Mouse (Mus musculus) limb, embryonic 14.5 days (tissue): Measurements from ENCODE around the gene Fbxl17. TPM values are rescaled to one million over a fixed set of nuclear protein-coding genes. Genes with fewer than 3 reads are reported as not detected.

ENCODE experiments used
- ATAC-seq: fragments of 200-750 bp; cut with Nextera tagmentation; 2 replicates; pipeline ENCODE4 v1.8.0; 2017; ENCODE audit warnings: low read depth, moderate number of reproducible peaks, moderate TSS enrichment; ENCODE audit not compliant: low FRiP score
- DNase-seq: peaks from one replicate; pipeline ENCODE4 v3.0.0-alpha.2; 2015; ENCODE audit warnings: low spot score
- H3K27ac ChIP-seq: fragments of 300-500 bp; sonication (generic); replicated peaks from 2 replicates; pipeline ENCODE4 v1.5.1; 2014; ENCODE audit warnings: low read depth, mild to moderate bottlenecking, low read length, moderate library complexity, mixed read lengths
- H3K27me3 ChIP-seq: fragments of 300-500 bp; sonication (generic); 2 replicates; pipeline ENCODE4 v1.6.1; 2014; ENCODE audit warnings: low read length, mixed read lengths; ENCODE audit not compliant: control insufficient read depth, insufficient read depth
- H3K36me3 ChIP-seq: fragments of 300-500 bp; sonication (generic); 2 replicates; pipeline ENCODE4 v1.6.1; 2014; ENCODE audit warnings: mild to moderate bottlenecking, low read length, moderate library complexity, mixed read lengths; ENCODE audit not compliant: control insufficient read depth, insufficient read depth
- H3K4me1 ChIP-seq: fragments of 300-500 bp; sonication (generic); 2 replicates; pipeline ENCODE4 v1.6.1; 2014; ENCODE audit warnings: antibody characterized with exemption, low read length, mixed read lengths; ENCODE audit not compliant: control insufficient read depth, insufficient read depth
- H3K4me2 ChIP-seq: fragments of 300-500 bp; sonication (generic); replicated peaks from 2 replicates; pipeline ENCODE4 v1.6.1; 2014; ENCODE audit warnings: low read depth, mild to moderate bottlenecking, low read length, moderate library complexity; ENCODE audit not compliant: severe bottlenecking
- H3K4me3 ChIP-seq: fragments of 300-500 bp; sonication (generic); replicated peaks from 2 replicates; pipeline ENCODE4 v1.5.1; 2014; ENCODE audit warnings: low read length
- H3K9ac ChIP-seq: fragments of 300-500 bp; sonication (generic); 2 replicates; pipeline ENCODE4 v1.6.1; 2014; ENCODE audit warnings: mild to moderate bottlenecking, low read depth, low read length, moderate library complexity; ENCODE audit not compliant: severe bottlenecking
- H3K9me3 ChIP-seq: fragments of 300-500 bp; sonication (generic); 2 replicates; pipeline ENCODE4 v1.6.1; 2016; ENCODE audit warnings: low read length; ENCODE audit not compliant: control insufficient read depth
- POLR2A ChIP-seq: fragments of 200-500 bp; IDR thresholded peaks from 2 replicates; pipeline ENCODE4 v1.8.0; 2012; ENCODE audit warnings: inconsistent platforms, mild to moderate bottlenecking, moderate library complexity, borderline replicate concordance; ENCODE audit not compliant: insufficient read depth, insufficient read length; ENCODE audit errors: extremely low read depth
- WGBS: fragments of 180-500 bp; shearing (Covaris S2); extraction: QIAGEN DNeasy Blood & Tissue Kit; methylation state at CpG from one replicate; pipeline ENCODE4 v1.1.7; 2014; 5-methylcytosine and 5-hydroxymethylcytosine counted together
- polyA plus RNA-seq, 2 experiments: library from polyadenylated mRNA; depleted of rRNA in 1 of 2; stranded (reverse) in 1 of 2; unstranded in 1 of 2; fragments of >200 nt; fragmentation: Nextera tagmentation in 1 of 2; extraction: Ambion mirVana in 1 of 2; gene quantifications; 2 replicates each; pipeline versions ENCODE4 v1.2.1 to v1.2.3; 2012 to 2014

Gene Fbxl17
- polyA plus RNA-seq, 2 experiments = 12.6 to 12.9 TPM

DNA sequence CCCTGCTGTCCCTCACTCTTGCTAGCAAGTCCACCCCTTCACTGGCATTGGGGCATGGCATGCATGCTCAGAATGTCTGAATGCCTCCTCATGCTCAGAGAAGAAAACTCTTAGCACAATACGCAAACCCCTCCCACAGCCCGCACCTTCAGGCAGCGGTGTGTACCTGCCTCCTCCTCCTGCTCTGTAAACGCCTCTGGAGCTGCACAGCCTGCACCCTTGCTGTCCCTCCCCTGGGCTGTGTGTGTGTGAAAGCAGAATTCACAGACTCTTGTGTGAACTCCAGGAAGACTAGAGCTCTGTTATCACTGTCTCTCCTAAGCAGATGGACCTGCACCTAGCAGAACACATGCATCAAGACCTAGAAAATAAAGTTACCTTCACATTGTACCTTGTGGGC, 76.0 kb downstream of the Fbxl17 start:
- TF ChIP-seq POLR2A = no peak
- DNase-seq (no peak), ATAC-seq (no peak)

GRCm38 (mm10) chr17:63422685-63423084, 77.1 kb downstream of the Fbxl17 start:
- H3K4me3 ChIP-seq = no peak overlapping the region
- no peaks in the 10 kb centered on the region for H3K4me1 ChIP-seq
- H3K36me3 ChIP-seq = no peaks in the 10 kb centered on the region
- ATAC-seq = no peak
- no peak for TF ChIP-seq POLR2A
- no peak overlapping the region for H3K9ac ChIP-seq
- 91% methylated on average over 5 of the region's 5 CpGs for WGBS
- no peak overlapping the region for H3K27ac ChIP-seq
- H3K4me2 ChIP-seq = no peak overlapping the region
- no peaks in the 10 kb centered on the region for H3K9me3 ChIP-seq
- H3K27me3 ChIP-seq = no peaks in the 10 kb centered on the region
- no peak for DNase-seq

More for the DNA sequence above, 76.0 kb downstream of the Fbxl17 start:
- Histone ChIP-seq H3K27ac (no peak overlapping the region), H3K4me3 (no peak overlapping the region), H3K27me3 (no peaks in the 10 kb centered on the region), H3K4me1 (no peaks in the 10 kb centered on the region), H3K9me3 (no peaks in the 10 kb centered on the region), H3K4me2 (no peak overlapping the region), H3K9ac (no peak overlapping the region), H3K36me3 (no peaks in the 10 kb centered on the region)
- 82% methylated on average over 4 of the region's 4 CpGs for WGBS

- H3K27ac ChIP-seq = no peak overlapping the region
- DNase-seq = no peak
- 74% methylated on average over 2 of the region's 2 CpGs for WGBS
These were observed 78.0 kb downstream of the Fbxl17 start for GRCm38 (mm10) chr17:63421864-63422263.

DNA sequence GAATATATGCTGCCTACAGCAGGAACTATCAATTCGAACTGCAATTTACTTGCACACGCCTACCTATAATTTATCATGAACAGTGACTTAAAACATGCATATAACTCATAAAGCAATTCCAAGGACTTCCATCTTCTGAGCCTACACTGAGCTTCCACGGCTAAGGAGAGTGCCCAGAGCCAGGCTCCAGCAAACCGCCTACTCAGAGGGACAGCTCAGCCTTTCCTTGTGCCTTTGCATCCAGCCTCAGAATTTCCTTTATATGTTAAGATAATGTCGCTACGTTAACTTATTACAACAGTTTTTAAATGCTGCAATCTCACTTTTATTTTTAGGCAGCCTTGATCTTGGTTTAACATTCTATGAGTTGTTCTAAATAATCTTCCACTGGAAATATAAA, 80.3 kb downstream of the Fbxl17 start:
- no peaks in the 10 kb centered on the region for H3K4me1 ChIP-seq
- H3K27me3 ChIP-seq = no peaks in the 10 kb centered on the region
- H3K36me3 ChIP-seq = no peaks in the 10 kb centered on the region
- ATAC-seq = no peak
- H3K4me3 ChIP-seq = no peak overlapping the region
- H3K27ac ChIP-seq = no peak overlapping the region
- H3K9ac ChIP-seq = no peak overlapping the region
- no peaks in the 10 kb centered on the region for H3K9me3 ChIP-seq
- 92% methylated on average over 6 of the region's 6 CpGs for WGBS
- H3K4me2 ChIP-seq = no peak overlapping the region
- TF ChIP-seq POLR2A = no peak
- DNase-seq = no peak

More at GRCm38 (mm10) chr17:63421864-63422263, 78.0 kb downstream of the Fbxl17 start:
- no peak overlapping the region for H3K4me3 ChIP-seq
- no peaks in the 10 kb centered on the region for H3K27me3 ChIP-seq
- H3K4me1 ChIP-seq = no peaks in the 10 kb centered on the region
- no peaks in the 10 kb centered on the region for H3K9me3 ChIP-seq
- no peak overlapping the region for H3K9ac ChIP-seq
- no peaks in the 10 kb centered on the region for H3K36me3 ChIP-seq
- H3K4me2 ChIP-seq = no peak overlapping the region
- ATAC-seq = no peak
- no peak for TF ChIP-seq POLR2A

DNA sequence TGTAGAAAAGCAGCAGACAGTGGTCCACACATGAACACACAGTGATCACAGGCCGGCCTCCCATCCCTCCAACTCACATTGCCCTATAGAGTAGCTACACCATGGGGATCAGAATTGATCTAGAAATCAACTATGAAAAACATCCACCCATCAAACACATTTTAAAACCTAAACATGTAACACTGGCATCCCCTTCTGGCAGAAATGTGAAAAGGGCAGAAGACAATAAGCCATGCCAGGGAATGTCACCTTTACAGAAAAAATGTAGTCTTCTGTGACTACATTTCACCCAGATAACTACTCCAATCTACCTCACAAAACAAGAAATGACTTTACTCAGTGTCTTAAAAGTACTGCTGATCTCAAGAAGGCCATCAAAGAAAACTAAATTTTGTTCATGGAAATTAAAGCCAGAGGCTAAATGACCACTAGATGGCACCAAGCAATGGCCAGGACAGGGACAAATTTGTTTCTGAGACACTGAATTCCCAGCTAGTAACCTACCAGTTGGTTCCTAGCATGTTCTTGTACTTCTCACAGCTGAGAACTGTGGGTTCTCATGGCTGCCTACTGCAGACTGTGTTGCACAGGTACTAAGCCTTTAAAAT, 85.7 kb downstream of the Fbxl17 start:
- H3K4me3 ChIP-seq = no peak overlapping the region
- no peaks in the 10 kb centered on the region for H3K4me1 ChIP-seq
- no peaks in the 10 kb centered on the region for H3K27me3 ChIP-seq
- H3K9me3 ChIP-seq = 0 out of 2 replicates have a peak, but pooled peaks cover 6% of the 10 kb centered on the region
- no peak for TF ChIP-seq POLR2A
- no peak for ATAC-seq
- H3K4me2 ChIP-seq = no peak overlapping the region
- H3K27ac ChIP-seq = no peak overlapping the region
- 96% methylated on average over 1 of the region's 1 CpGs for WGBS
- no peaks in the 10 kb centered on the region; the same call in 1 of the 2 replicates for H3K36me3 ChIP-seq
- no peak overlapping the region for H3K9ac ChIP-seq
- peak; percentile 33 for DNase-seq
